Mouse (Mus musculus): Measurements from ENCODE around the gene Adgrg6. TPM values are rescaled to one million over a fixed set of nuclear protein-coding genes. Genes with fewer than 3 reads are reported as not detected.

Gene Adgrg6
- total RNA-seq, 1 experiment: 2.7 TPM

GRCm38 (mm10) chr10:14583496-14583895 is 38.0 kb upstream of the Adgrg6 start:
- no peaks in the 10 kb centered on the region for H3K9me3 ChIP-seq (ENCODE audit: control insufficient read depth, insufficient read depth, low read depth, low read length)
- no peak for DNase-seq (ENCODE audit: low read depth, low spot score)
- no peak overlapping the region for H3K9ac ChIP-seq (ENCODE audit: insufficient read depth, low read depth, low read length, poor library complexity, severe bottlenecking)
- TF ChIP-seq HCFC1 (IDR thresholded peaks at IDR 0.05; ENCODE audit: borderline replicate concordance, insufficient read depth, low read length) (no peak), ZC3H11A (IDR thresholded peaks at IDR 0.05; ENCODE audit: borderline replicate concordance, low read depth, low read length) (no peak), ZNF384 (IDR thresholded peaks at IDR 0.05; ENCODE audit: low read depth, low read length) (no peak), MAFK (IDR thresholded peaks at IDR 0.05; ENCODE audit: insufficient read depth, low read depth, low read length) (no peak), CHD2 (IDR thresholded peaks at IDR 0.05; ENCODE audit: low read depth, low read length) (no peak)
- no peaks in the 10 kb centered on the region for H3K36me3 ChIP-seq (ENCODE audit: control insufficient read depth, insufficient read depth, low read length, poor library complexity, severe bottlenecking)
- peak overlapping the region; percentile 55; the same call in 1 of the 2 replicates for H3K27ac ChIP-seq (ENCODE audit: insufficient read depth, low read depth, low read length, poor library complexity, severe bottlenecking)
- H3K4me3 ChIP-seq (ENCODE audit: insufficient read depth in 1 of 2, low read depth in 1 of 2, low read length in 2 of 2, poor library complexity in 1 of 2, severe bottlenecking in 1 of 2): no peak overlapping the region
- in situ Hi-C loops (cut with MboI; ENCODE audit: low sequenced_read_pairs in 2 of 2, unreplicated experiment in 2 of 2): no loop called here
- no peaks in the 10 kb centered on the region for H3K4me1 ChIP-seq (ENCODE audit: control insufficient read depth in 2 of 2, insufficient read depth in 2 of 2, low read length in 2 of 2, poor library complexity in 1 of 2)

- H3K36me3 ChIP-seq (ENCODE audit: control insufficient read depth, insufficient read depth, low read length, poor library complexity, severe bottlenecking): no peaks in the 10 kb centered on the region
- H3K4me1 ChIP-seq (ENCODE audit: control insufficient read depth in 2 of 2, insufficient read depth in 2 of 2, low read length in 2 of 2, poor library complexity in 1 of 2): no peaks in the 10 kb centered on the region
- in situ Hi-C loops (cut with MboI; ENCODE audit: low sequenced_read_pairs in 2 of 2, unreplicated experiment in 2 of 2): no loop called here
- no peaks in the 10 kb centered on the region for H3K9me3 ChIP-seq (ENCODE audit: control insufficient read depth, insufficient read depth, low read depth, low read length)
- no peak overlapping the region for H3K27ac ChIP-seq (ENCODE audit: insufficient read depth, low read depth, low read length, poor library complexity, severe bottlenecking)
- no peak overlapping the region for H3K9ac ChIP-seq (ENCODE audit: insufficient read depth, low read depth, low read length, poor library complexity, severe bottlenecking)
- TF ChIP-seq HCFC1 (IDR thresholded peaks at IDR 0.05; ENCODE audit: borderline replicate concordance, insufficient read depth, low read length) (no peak), CHD2 (IDR thresholded peaks at IDR 0.05; ENCODE audit: low read depth, low read length) (no peak), ZNF384 (IDR thresholded peaks at IDR 0.05; ENCODE audit: low read depth, low read length) (no peak), MAFK (IDR thresholded peaks at IDR 0.05; ENCODE audit: insufficient read depth, low read depth, low read length) (no peak), ZC3H11A (IDR thresholded peaks at IDR 0.05; ENCODE audit: borderline replicate concordance, low read depth, low read length) (no peak)
- no peak overlapping the region for H3K4me3 ChIP-seq (ENCODE audit: insufficient read depth in 1 of 2, low read depth in 1 of 2, low read length in 2 of 2, poor library complexity in 1 of 2, severe bottlenecking in 1 of 2)
- DNase-seq (ENCODE audit: low read depth, low spot score): no peak
Measured at GRCm38 (mm10) chr10:14574255-14574654, 28.8 kb upstream of the Adgrg6 start.

DNA sequence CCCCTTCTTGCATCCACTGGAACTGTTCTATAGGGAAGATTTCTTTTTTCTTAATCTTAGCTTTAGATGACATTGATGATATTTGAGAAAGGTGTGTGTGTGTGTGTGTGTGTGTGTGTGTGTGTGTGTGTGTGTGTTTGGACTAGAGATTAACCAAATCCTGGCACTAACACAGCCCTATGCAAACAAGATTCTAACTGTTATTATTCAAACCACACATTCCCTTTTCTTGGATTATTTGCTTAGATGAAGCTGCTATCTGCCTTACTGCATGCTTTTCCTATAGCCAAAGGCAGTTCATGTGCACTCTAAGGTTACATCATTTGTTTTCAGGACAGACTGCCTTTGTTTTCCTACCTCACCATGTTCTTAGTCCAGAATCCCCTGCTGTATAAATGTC is 25.7 kb upstream of the Adgrg6 start:
- no peak overlapping the region for H3K27ac ChIP-seq (ENCODE audit: insufficient read depth, low read depth, low read length, poor library complexity, severe bottlenecking)
- H3K9me3 ChIP-seq (ENCODE audit: control insufficient read depth, insufficient read depth, low read depth, low read length): no peaks in the 10 kb centered on the region
- H3K4me1 ChIP-seq (ENCODE audit: control insufficient read depth in 2 of 2, insufficient read depth in 2 of 2, low read length in 2 of 2, poor library complexity in 1 of 2): no peaks in the 10 kb centered on the region
- H3K4me3 ChIP-seq (ENCODE audit: insufficient read depth in 1 of 2, low read depth in 1 of 2, low read length in 2 of 2, poor library complexity in 1 of 2, severe bottlenecking in 1 of 2): no peak overlapping the region
- no peak for DNase-seq (ENCODE audit: low read depth, low spot score)
- H3K36me3 ChIP-seq (ENCODE audit: control insufficient read depth, insufficient read depth, low read length, poor library complexity, severe bottlenecking): no peaks in the 10 kb centered on the region
- H3K9ac ChIP-seq (ENCODE audit: insufficient read depth, low read depth, low read length, poor library complexity, severe bottlenecking): no peak overlapping the region
- in situ Hi-C loops (cut with MboI; ENCODE audit: low sequenced_read_pairs in 2 of 2, unreplicated experiment in 2 of 2): no loop called here
- no peak for TF ChIP-seq CHD2 (IDR thresholded peaks at IDR 0.05; ENCODE audit: low read depth, low read length)
- no peak for TF ChIP-seq ZC3H11A (IDR thresholded peaks at IDR 0.05; ENCODE audit: borderline replicate concordance, low read depth, low read length)
- TF ChIP-seq MAFK (IDR thresholded peaks at IDR 0.05; ENCODE audit: insufficient read depth, low read depth, low read length): no peak
- no peak for TF ChIP-seq ZNF384 (IDR thresholded peaks at IDR 0.05; ENCODE audit: low read depth, low read length)
- no peak for TF ChIP-seq HCFC1 (IDR thresholded peaks at IDR 0.05; ENCODE audit: borderline replicate concordance, insufficient read depth, low read length)

- Histone ChIP-seq H3K36me3 (ENCODE audit: control insufficient read depth, insufficient read depth, low read length, poor library complexity, severe bottlenecking) (no peaks in the 10 kb centered on the region), H3K9me3 (ENCODE audit: control insufficient read depth, insufficient read depth, low read depth, low read length) (no peaks in the 10 kb centered on the region), H3K27ac (ENCODE audit: insufficient read depth, low read depth, low read length, poor library complexity, severe bottlenecking) (no peak overlapping the region), H3K4me3 (ENCODE audit: insufficient read depth in 1 of 2, low read depth in 1 of 2, low read length in 2 of 2, poor library complexity in 1 of 2, severe bottlenecking in 1 of 2) (no peak overlapping the region), H3K4me1 (ENCODE audit: control insufficient read depth in 2 of 2, insufficient read depth in 2 of 2, low read length in 2 of 2, poor library complexity in 1 of 2) (no peaks in the 10 kb centered on the region), H3K9ac (ENCODE audit: insufficient read depth, low read depth, low read length, poor library complexity, severe bottlenecking) (no peak overlapping the region)
- DNase-seq (ENCODE audit: low read depth, low spot score): no peak
- TF ChIP-seq ZC3H11A (IDR thresholded peaks at IDR 0.05; ENCODE audit: borderline replicate concordance, low read depth, low read length) (no peak), ZNF384 (IDR thresholded peaks at IDR 0.05; ENCODE audit: low read depth, low read length) (no peak), CHD2 (IDR thresholded peaks at IDR 0.05; ENCODE audit: low read depth, low read length) (no peak), MAFK (IDR thresholded peaks at IDR 0.05; ENCODE audit: insufficient read depth, low read depth, low read length) (no peak), HCFC1 (IDR thresholded peaks at IDR 0.05; ENCODE audit: borderline replicate concordance, insufficient read depth, low read length) (no peak)
- in situ Hi-C loops (cut with MboI; ENCODE audit: low sequenced_read_pairs in 2 of 2, unreplicated experiment in 2 of 2): no loop called here
Measured at GRCm38 (mm10) chr10:14570616-14571015, 25.2 kb upstream of the Adgrg6 start.

DNA sequence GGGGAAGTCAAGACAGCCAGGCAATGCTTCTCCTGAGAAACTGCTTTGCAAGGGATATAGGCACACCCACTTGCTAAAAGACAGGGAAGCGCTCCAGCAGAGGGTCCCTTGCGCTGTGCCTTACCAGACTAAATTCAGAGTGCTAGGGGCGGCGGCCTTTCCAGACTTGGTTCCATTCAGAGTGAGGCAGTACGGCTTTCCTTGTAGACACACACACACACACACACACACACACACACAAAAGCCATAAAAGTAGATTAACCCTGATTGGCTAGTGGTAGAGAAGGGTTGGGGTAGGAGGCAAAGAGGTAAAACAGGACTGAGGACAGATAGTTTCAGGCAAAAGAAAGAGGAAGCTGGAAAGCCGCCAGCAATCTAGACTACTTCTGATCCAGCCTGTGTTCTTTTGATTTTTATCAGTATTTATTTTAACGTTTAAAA is 672 bp upstream of the Adgrg6 start:
- Histone ChIP-seq H3K4me1 (ENCODE audit: control insufficient read depth in 2 of 2, insufficient read depth in 2 of 2, low read length in 2 of 2, poor library complexity in 1 of 2) (peaks cover 0 to 2% of the 10 kb centered on the region in 2 experiments; a peak in 2 of 4 replicates), H3K9me3 (ENCODE audit: control insufficient read depth, insufficient read depth, low read depth, low read length) (no peaks in the 10 kb centered on the region), H3K4me3 (ENCODE audit: insufficient read depth in 1 of 2, low read depth in 1 of 2, low read length in 2 of 2, poor library complexity in 1 of 2, severe bottlenecking in 1 of 2) (no peak overlapping the region), H3K27ac (ENCODE audit: insufficient read depth, low read depth, low read length, poor library complexity, severe bottlenecking) (no peak overlapping the region), H3K36me3 (ENCODE audit: control insufficient read depth, insufficient read depth, low read length, poor library complexity, severe bottlenecking) (no peaks in the 10 kb centered on the region), H3K9ac (ENCODE audit: insufficient read depth, low read depth, low read length, poor library complexity, severe bottlenecking) (no peak overlapping the region)
- in situ Hi-C loops (cut with MboI; ENCODE audit: low sequenced_read_pairs in 2 of 2, unreplicated experiment in 2 of 2): no loop called here
- TF ChIP-seq CHD2 (IDR thresholded peaks at IDR 0.05; ENCODE audit: low read depth, low read length) (no peak), ZNF384 (IDR thresholded peaks at IDR 0.05; ENCODE audit: low read depth, low read length) (no peak), MAFK (IDR thresholded peaks at IDR 0.05; ENCODE audit: insufficient read depth, low read depth, low read length) (no peak), HCFC1 (IDR thresholded peaks at IDR 0.05; ENCODE audit: borderline replicate concordance, insufficient read depth, low read length) (no peak), ZC3H11A (IDR thresholded peaks at IDR 0.05; ENCODE audit: borderline replicate concordance, low read depth, low read length) (no peak)
- peak; percentile 27 for DNase-seq (ENCODE audit: low read depth, low spot score)
